Mouse (Mus musculus): Measurements from ENCODE around the gene Olfr1357. TPM values are rescaled to one million over a fixed set of nuclear protein-coding genes. Genes with fewer than 3 reads are reported as not detected.

Olfr1357 gene
- total and polyA plus RNA-seq, 3 experiments, result not detected

Other genes starting within 250 kb of the Olfr1357 start
- gene Rrp1, start 205.0 kb downstream of the Olfr1357 start, total RNA-seq (2012; rRNA removed), result 241 and 273 TPM in 2 replicates
- 100 to 1,000 TPM in 1 of 2 experiments, not detected in 1; 417 TPM for gene Rrp1, start 205.0 kb downstream of the Olfr1357 start, polyA plus RNA-seq (2012; ENCODE audit: insufficient read depth in 1 of 2, insufficient read length in 2 of 2, low read depth in 1 of 2, low replicate concordance in 2 of 2, missing spikeins in 1 of 2)
- gene Cstb, start 192.4 kb downstream of the Olfr1357 start, total RNA-seq (2012; rRNA removed), result 71.1 and 76.7 TPM in 2 replicates
- 10 to 100 TPM in 1 of 2 experiments, not detected in 1; 71.9 TPM for gene Cstb, start 192.4 kb downstream of the Olfr1357 start, polyA plus RNA-seq (2012; ENCODE audit: insufficient read depth in 1 of 2, insufficient read length in 2 of 2, low read depth in 1 of 2, low replicate concordance in 2 of 2, missing spikeins in 1 of 2)
- 23.0 and 28.7 TPM in 2 replicates for gene Pdxk, start 153.1 kb downstream of the Olfr1357 start, total RNA-seq (2012; rRNA removed)
- gene Pdxk, start 153.1 kb downstream of the Olfr1357 start, polyA plus RNA-seq (2012; ENCODE audit: insufficient read depth in 1 of 2, insufficient read length in 2 of 2, low read depth in 1 of 2, low replicate concordance in 2 of 2, missing spikeins in 1 of 2), result 10 to 100 TPM in 1 of 2 experiments, not detected in 1; 29.3 TPM
- not detected in 2 replicates for gene Olfr1358, start 100.6 kb downstream of the Olfr1357 start, total RNA-seq (2012; rRNA removed)
- gene Olfr1358, start 100.6 kb downstream of the Olfr1357 start, polyA plus RNA-seq (2012; ENCODE audit: insufficient read depth in 1 of 2, insufficient read length in 2 of 2, low read depth in 1 of 2, low replicate concordance in 2 of 2, missing spikeins in 1 of 2), result not detected
- 16.0 and 24.5 TPM in 2 replicates for gene Ilvbl, start 43.7 kb downstream of the Olfr1357 start, total RNA-seq (2012; rRNA removed)
- 10 to 100 TPM in 1 of 2 experiments, not detected in 1; 22.1 TPM for gene Ilvbl, start 43.7 kb downstream of the Olfr1357 start, polyA plus RNA-seq (2012; ENCODE audit: insufficient read depth in 1 of 2, insufficient read length in 2 of 2, low read depth in 1 of 2, low replicate concordance in 2 of 2, missing spikeins in 1 of 2)
- gene Syde1, start 26.1 kb downstream of the Olfr1357 start, total RNA-seq (2012; rRNA removed), result not detected in 2 replicates
- gene Syde1, start 26.1 kb downstream of the Olfr1357 start, polyA plus RNA-seq (2012; ENCODE audit: insufficient read depth in 1 of 2, insufficient read length in 2 of 2, low read depth in 1 of 2, low replicate concordance in 2 of 2, missing spikeins in 1 of 2), result under 1 TPM in 1 of 2 experiments, not detected in 1; 0.01 TPM
- not detected in 2 replicates for gene Casp14, start 100.2 kb upstream of the Olfr1357 start, total RNA-seq (2012; rRNA removed)
- gene Casp14, start 100.2 kb upstream of the Olfr1357 start, polyA plus RNA-seq (2012; ENCODE audit: insufficient read depth in 1 of 2, insufficient read length in 2 of 2, low read depth in 1 of 2, low replicate concordance in 2 of 2, missing spikeins in 1 of 2), result not detected
- gene Ccdc105, start 135.0 kb upstream of the Olfr1357 start, total RNA-seq (2012; rRNA removed), result not detected in 2 replicates
- gene Ccdc105, start 135.0 kb upstream of the Olfr1357 start, polyA plus RNA-seq (2012; ENCODE audit: insufficient read depth in 1 of 2, insufficient read length in 2 of 2, low read depth in 1 of 2, low replicate concordance in 2 of 2, missing spikeins in 1 of 2), result not detected
- gene Slc1a6, start 162.4 kb upstream of the Olfr1357 start, total RNA-seq (2012; rRNA removed), result not detected in 2 replicates
- not detected for gene Slc1a6, start 162.4 kb upstream of the Olfr1357 start, polyA plus RNA-seq (2012; ENCODE audit: insufficient read depth in 1 of 2, insufficient read length in 2 of 2, low read depth in 1 of 2, low replicate concordance in 2 of 2, missing spikeins in 1 of 2)
- not detected in 2 replicates for gene Olfr1356, start 234.1 kb upstream of the Olfr1357 start, total RNA-seq (2012; rRNA removed)
- not detected for gene Olfr1356, start 234.1 kb upstream of the Olfr1357 start, polyA plus RNA-seq (2012; ENCODE audit: insufficient read depth in 1 of 2, insufficient read length in 2 of 2, low read depth in 1 of 2, low replicate concordance in 2 of 2, missing spikeins in 1 of 2)

Data from MEL (cell line).